Mouse (Mus musculus): Measurements from ENCODE around the gene Cyth3. TPM values are rescaled to one million over a fixed set of nuclear protein-coding genes. Genes with fewer than 3 reads are reported as not detected.

Gene Cyth3
- polyA plus RNA-seq, 1 experiment from 2014 or later, result 21.1 TPM

DNA sequence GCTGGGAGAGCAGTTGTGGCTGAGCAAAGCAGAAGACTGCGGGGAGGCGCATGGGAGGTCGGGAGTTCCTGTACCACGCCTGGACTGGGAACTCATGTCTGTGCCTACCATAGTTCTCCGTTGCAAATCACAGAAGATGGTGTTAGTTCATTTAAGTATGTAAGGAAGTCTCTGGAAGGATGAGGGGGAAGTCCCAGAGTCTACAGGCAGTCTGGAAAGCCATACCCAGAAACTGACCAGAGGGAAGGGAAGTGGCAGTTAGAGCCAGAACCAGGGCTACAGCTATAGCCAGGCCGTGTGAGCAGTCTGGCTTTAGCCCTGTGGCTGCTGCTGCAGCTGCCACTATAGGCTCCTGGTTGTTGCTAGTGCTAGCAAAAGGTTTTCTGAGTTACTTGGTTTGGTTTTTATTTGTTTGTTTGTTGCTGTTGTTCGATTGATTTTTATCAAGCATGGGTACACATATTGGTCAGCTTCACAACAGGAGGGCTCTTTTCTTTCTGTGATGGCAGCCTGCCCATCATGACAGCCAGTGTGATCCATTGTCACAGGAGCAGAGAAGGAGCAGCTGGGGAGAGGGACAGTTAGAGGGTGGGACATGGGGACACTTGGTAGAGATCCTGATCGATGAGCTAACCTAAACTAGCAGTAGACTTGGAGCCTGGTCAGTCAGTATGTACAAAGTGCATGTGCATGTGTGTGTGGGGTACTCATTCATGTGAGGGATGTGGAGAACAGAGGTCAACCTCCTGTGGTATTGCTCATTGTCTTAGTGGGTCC is 29.8 kb downstream of the Cyth3 start:
- 75% methylated on average over 8 of the region's 8 CpGs for WGBS
- no peaks in the 10 kb centered on the region for H3K9me3 ChIP-seq (ENCODE audit: control insufficient read depth)

DNA sequence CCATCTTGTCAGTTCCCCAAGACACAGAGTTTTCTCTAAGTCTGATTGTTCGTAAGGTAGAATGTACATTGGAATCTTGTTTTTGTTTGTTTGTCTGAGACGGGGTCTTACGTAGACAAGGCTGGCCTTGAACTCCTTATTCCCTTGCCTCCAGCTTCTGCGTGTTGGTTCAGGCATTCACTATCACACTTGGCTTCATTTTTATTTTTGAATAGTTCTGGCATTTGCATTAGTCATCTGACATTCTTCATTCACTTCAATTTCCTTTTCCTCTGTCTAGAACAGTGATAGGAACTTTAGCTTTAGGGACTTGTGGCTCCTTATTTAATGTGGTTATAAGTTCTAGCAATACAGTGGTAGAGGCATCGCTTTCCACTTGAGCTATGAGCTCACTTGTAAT is 31.2 kb downstream of the Cyth3 start:
- no peak for ATAC-seq
- no peak overlapping the region for H3K27ac ChIP-seq (ENCODE audit: low read depth, low read length)
- peaks cover 4% of the 10 kb centered on the region; the same call in 1 of the 2 replicates for H3K4me1 ChIP-seq (replicated peaks; ENCODE audit: control insufficient read depth, insufficient read depth, low read length)
- no peak overlapping the region for H3K4me2 ChIP-seq (replicated peaks; ENCODE audit: low read depth)
- no peak overlapping the region for H3K4me3 ChIP-seq (ENCODE audit: low read depth, low read length)
- 89% methylated on average over 5 of the region's 5 CpGs for WGBS
- H3K27me3 ChIP-seq (replicated peaks; ENCODE audit: control insufficient read depth, insufficient read depth, low read length), result no peaks in the 10 kb centered on the region
- H3K9me3 ChIP-seq (ENCODE audit: control insufficient read depth), result no peaks in the 10 kb centered on the region
- no peak for TF ChIP-seq CTCF (IDR thresholded peaks at IDR 0.05; ENCODE audit: low read depth)
- H3K9ac ChIP-seq (ENCODE audit: low read depth, low read length), result no peak overlapping the region
- peaks cover 9% of the 10 kb centered on the region; the same call in 1 of the 2 replicates for H3K36me3 ChIP-seq (ENCODE audit: control insufficient read depth, insufficient read depth)

More for the DNA sequence above, 29.8 kb downstream of the Cyth3 start:
- Histone ChIP-seq H3K27me3 (replicated peaks; ENCODE audit: control insufficient read depth, insufficient read depth, low read length) (no peaks in the 10 kb centered on the region), H3K9ac (ENCODE audit: low read depth, low read length) (no peak overlapping the region), H3K4me2 (replicated peaks; ENCODE audit: low read depth) (no peak overlapping the region), H3K27ac (ENCODE audit: low read depth, low read length) (no peak overlapping the region), H3K4me1 (replicated peaks; ENCODE audit: control insufficient read depth, insufficient read depth, low read length) (peaks cover 4% of the 10 kb centered on the region; the same call in 1 of the 2 replicates), H3K36me3 (ENCODE audit: control insufficient read depth, insufficient read depth) (peaks cover 9% of the 10 kb centered on the region; the same call in 1 of the 2 replicates), H3K4me3 (ENCODE audit: low read depth, low read length) (no peak overlapping the region)
- no peak for TF ChIP-seq CTCF (IDR thresholded peaks at IDR 0.05; ENCODE audit: low read depth)
- ATAC-seq, result no peak

DNA sequence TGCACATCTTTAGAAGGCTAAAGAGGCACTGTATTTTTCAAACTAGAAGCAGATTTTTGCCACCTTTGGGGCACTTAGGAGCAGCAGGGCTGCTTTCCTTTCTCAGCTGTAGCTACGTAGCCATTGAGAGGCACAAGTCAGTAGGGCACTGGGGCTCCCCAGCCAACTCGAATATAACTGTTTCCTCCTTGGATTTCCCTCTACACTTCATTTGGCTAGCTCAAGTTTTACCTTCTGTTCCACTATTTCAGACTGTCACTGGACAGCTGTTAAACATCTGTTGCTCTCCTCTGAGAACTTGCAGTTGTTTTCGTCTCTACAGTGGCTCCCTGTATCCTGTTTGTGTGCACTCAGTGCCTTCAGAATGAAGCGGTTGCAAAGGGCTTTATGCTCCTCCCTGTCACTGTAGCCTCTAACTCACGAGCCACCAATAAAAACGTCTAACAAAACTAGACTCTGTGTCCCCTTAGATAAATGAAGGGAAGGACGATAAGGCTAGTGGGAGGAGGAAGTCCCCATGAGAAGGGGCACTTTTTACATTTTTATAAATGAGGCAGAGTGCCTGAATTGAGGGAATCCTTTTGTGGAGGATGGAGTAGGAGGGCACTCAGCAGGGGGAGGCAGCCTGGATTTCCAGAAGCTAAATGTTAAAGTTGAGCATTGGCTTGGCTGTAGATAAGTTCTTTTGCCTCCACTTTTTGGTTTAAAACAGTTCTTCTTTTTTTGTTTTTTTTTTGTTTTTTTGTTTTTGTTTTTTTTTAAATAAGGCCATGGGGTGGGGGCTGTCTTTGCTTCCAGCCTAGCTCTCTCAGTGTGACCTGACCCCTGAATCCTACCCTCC is 32.6 kb downstream of the Cyth3 start:
- H3K27me3 ChIP-seq (replicated peaks; ENCODE audit: control insufficient read depth, insufficient read depth, low read length), result no peaks in the 10 kb centered on the region
- ATAC-seq, result no peak
- no peak overlapping the region for H3K9ac ChIP-seq (ENCODE audit: low read depth, low read length)
- peaks cover 7% of the 10 kb centered on the region; the same call in 1 of the 2 replicates for H3K36me3 ChIP-seq (ENCODE audit: control insufficient read depth, insufficient read depth)
- no peak overlapping the region for H3K4me2 ChIP-seq (replicated peaks; ENCODE audit: low read depth)
- H3K4me1 ChIP-seq (replicated peaks; ENCODE audit: control insufficient read depth, insufficient read depth, low read length), result peaks cover 4% of the 10 kb centered on the region; the same call in 1 of the 2 replicates
- no peaks in the 10 kb centered on the region for H3K9me3 ChIP-seq (ENCODE audit: control insufficient read depth)
- TF ChIP-seq CTCF (IDR thresholded peaks at IDR 0.05; ENCODE audit: low read depth), result no peak
- H3K4me3 ChIP-seq (ENCODE audit: low read depth, low read length), result no peak overlapping the region
- 14% methylated on average over 7 of the region's 7 CpGs for WGBS
- H3K27ac ChIP-seq (ENCODE audit: low read depth, low read length), result peak overlapping the region; percentile 28; the same call in 1 of the 2 replicates

DNA sequence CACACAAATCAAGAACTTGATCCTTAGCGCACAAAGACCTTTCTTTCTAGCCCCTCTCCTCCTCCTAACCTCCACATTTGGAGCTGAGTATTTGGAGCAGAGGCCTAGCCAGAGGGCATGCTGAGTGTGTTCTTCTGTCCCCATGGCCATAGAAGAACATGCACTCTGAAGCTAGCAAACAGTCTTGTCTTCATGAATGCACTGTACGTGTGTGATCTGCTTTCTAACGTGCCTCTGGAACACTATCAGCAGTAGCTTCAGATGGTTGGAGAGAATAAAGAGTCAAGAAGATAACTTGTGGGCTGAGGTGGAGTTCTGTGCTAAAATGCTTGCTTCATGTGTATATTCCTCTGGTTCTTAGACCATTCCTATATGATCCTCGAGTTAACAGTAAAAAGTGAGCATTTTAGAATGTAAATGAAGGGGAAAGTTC is 33.3 kb downstream of the Cyth3 start:
- peaks cover 4% of the 10 kb centered on the region for H3K4me1 ChIP-seq (replicated peaks; ENCODE audit: control insufficient read depth, insufficient read depth, low read length)
- H3K9me3 ChIP-seq (ENCODE audit: control insufficient read depth), result no peaks in the 10 kb centered on the region
- H3K27ac ChIP-seq (ENCODE audit: low read depth, low read length), result no peak overlapping the region
- H3K4me3 ChIP-seq (ENCODE audit: low read depth, low read length), result no peak overlapping the region
- TF ChIP-seq CTCF (IDR thresholded peaks at IDR 0.05; ENCODE audit: low read depth), result no peak
- WGBS, result 72% methylated on average over 4 of the region's 4 CpGs
- H3K4me2 ChIP-seq (replicated peaks; ENCODE audit: low read depth), result no peak overlapping the region
- peaks cover 3% of the 10 kb centered on the region; the same call in 1 of the 2 replicates for H3K36me3 ChIP-seq (ENCODE audit: control insufficient read depth, insufficient read depth)
- ATAC-seq, result no peak
- no peaks in the 10 kb centered on the region for H3K27me3 ChIP-seq (replicated peaks; ENCODE audit: control insufficient read depth, insufficient read depth, low read length)
- H3K9ac ChIP-seq (ENCODE audit: low read depth, low read length), result no peak overlapping the region

DNA sequence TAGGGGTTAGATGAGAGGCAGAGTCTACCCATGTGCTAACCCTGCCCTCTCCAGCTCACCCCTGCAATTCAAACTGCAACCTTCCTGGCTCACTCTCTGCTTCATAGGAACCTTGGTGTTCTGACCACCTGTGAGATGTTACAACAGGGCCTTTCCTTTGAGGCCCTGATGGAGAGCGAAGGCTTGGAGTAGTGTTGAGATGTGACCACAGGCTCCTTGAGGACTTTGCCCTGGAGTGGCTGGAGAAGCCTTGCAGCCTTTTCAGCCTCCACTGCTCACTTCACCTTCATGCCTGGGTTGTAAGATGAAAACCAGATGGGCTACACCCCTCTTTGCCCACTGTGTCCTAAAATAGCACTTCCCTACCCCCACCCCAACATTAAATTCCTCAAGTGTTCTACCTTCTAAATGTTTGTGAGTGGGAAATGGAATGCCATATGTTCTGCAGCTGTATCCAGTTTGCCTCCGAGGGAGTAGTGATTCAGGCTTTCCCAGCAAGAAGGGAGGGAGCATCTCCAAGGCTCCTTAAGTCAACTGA is 34.5 kb downstream of the Cyth3 start:
- no peaks in the 10 kb centered on the region for H3K9me3 ChIP-seq (ENCODE audit: control insufficient read depth)
- ATAC-seq, result no peak
- H3K4me1 ChIP-seq (replicated peaks; ENCODE audit: control insufficient read depth, insufficient read depth, low read length), result peaks cover 4% of the 10 kb centered on the region
- 37% methylated on average over 2 of the region's 2 CpGs for WGBS
- TF ChIP-seq CTCF (IDR thresholded peaks at IDR 0.05; ENCODE audit: low read depth), result no peak
- H3K4me3 ChIP-seq (ENCODE audit: low read depth, low read length), result no peak overlapping the region
- no peak overlapping the region for H3K9ac ChIP-seq (ENCODE audit: low read depth, low read length)
- no peak overlapping the region for H3K4me2 ChIP-seq (replicated peaks; ENCODE audit: low read depth)
- no peak overlapping the region for H3K27ac ChIP-seq (ENCODE audit: low read depth, low read length)
- no peaks in the 10 kb centered on the region for H3K27me3 ChIP-seq (replicated peaks; ENCODE audit: control insufficient read depth, insufficient read depth, low read length)
- H3K36me3 ChIP-seq (ENCODE audit: control insufficient read depth, insufficient read depth), result no peaks in the 10 kb centered on the region

DNA sequence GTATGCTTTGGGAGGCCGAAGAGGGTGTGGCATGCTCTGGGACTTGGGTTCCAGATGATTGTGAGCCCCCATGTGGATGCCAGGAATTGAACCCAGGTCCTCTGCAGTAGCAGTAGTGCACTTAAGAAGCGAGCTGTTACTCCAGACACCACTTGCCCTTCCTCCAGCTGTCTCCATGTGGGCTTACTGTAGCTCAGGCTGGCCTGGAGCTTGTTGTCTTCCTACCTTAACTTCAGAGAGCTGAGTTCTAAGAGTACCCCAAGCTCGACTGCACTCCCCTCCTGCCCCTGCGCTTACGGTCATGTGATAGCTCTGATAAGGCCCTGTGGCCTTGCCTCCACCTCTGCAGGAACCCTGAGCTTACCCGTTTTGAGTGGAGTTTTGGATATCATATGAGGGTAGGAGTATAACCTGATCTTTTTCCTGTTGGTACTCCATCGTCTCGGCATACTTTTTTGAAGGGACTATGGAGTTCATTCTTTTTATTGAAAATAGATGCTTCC is 36.8 kb downstream of the Cyth3 start:
- H3K9me3 ChIP-seq (ENCODE audit: control insufficient read depth), result no peaks in the 10 kb centered on the region
- TF ChIP-seq CTCF (IDR thresholded peaks at IDR 0.05; ENCODE audit: low read depth), result no peak
- no peaks in the 10 kb centered on the region for H3K27me3 ChIP-seq (replicated peaks; ENCODE audit: control insufficient read depth, insufficient read depth, low read length)
- H3K4me3 ChIP-seq (ENCODE audit: low read depth, low read length), result no peak overlapping the region
- no peak overlapping the region for H3K4me2 ChIP-seq (replicated peaks; ENCODE audit: low read depth)
- H3K9ac ChIP-seq (ENCODE audit: low read depth, low read length), result no peak overlapping the region
- peaks cover 4% of the 10 kb centered on the region for H3K4me1 ChIP-seq (replicated peaks; ENCODE audit: control insufficient read depth, insufficient read depth, low read length)
- no peak for ATAC-seq
- no peaks in the 10 kb centered on the region for H3K36me3 ChIP-seq (ENCODE audit: control insufficient read depth, insufficient read depth)
- 78% methylated on average over 8 of the region's 8 CpGs for WGBS
- H3K27ac ChIP-seq (ENCODE audit: low read depth, low read length), result no peak overlapping the region

Data from intestine, postnatal 0 days (tissue).